Mouse (Mus musculus): ENCODE measurements around the gene Eif5. TPM values are rescaled to one million over a fixed set of nuclear protein-coding genes. Genes with fewer than 3 reads are reported as not detected.
A peak's percentile ranks its signal among the peaks of the same experiment; 100 is the strongest.
"Not testable (repeated sequence)": the region's sequence is repeated elsewhere in the genome, so short reads cannot be mapped to it uniquely, and the experiment has no call there.

Gene Eif5
- polyA plus RNA-seq, 1 experiment from 2014 or later, result 520 TPM

DNA sequence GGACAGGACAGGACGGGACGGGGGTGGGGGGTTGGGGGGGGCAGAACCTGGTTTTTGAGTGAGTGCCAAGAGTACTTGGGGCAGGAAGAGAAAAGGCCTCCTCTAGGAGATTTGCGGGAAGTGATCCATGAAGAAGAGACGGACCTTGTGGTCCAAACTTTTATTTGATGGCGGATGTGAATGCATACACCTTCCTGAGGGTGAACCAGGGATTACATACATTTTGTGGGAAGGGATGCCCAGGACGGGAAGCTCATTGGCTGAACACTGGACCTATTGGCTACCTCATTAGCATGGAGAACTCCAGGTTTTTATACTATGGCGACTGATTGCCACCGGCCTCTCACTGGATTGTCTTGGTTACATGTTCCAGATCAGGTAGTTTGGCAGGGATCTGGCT lies 14.5 kb downstream of the Eif5 start:
- Histone ChIP-seq H3K4me2 (ENCODE audit: low read depth, low read length) (no peak overlapping the region), H3K9ac (replicated peaks) (no peak overlapping the region), H3K4me3 (ENCODE audit: low read depth, low read length) (no peak overlapping the region), H3K36me3 (replicated peaks; ENCODE audit: insufficient read depth, low read length) (peaks cover 5% of the 10 kb centered on the region), H3K4me1 (ENCODE audit: insufficient read depth) (no peaks in the 10 kb centered on the region), H3K27ac (ENCODE audit: low read depth) (no peak overlapping the region), H3K27me3 (ENCODE audit: insufficient read depth, low read length) (no peaks in the 10 kb centered on the region), H3K9me3 (ENCODE audit: low read length) (no peaks in the 10 kb centered on the region)
- ATAC-seq (no peak), DNase-seq (no peak)
- TF ChIP-seq EP300 (IDR thresholded peaks at IDR 0.05; ENCODE audit: low read depth), result no peak
- no peak for TF ChIP-seq CTCF (IDR thresholded peaks at IDR 0.05; ENCODE audit: low read depth)
- 86% methylated on average over 8 of the region's 8 CpGs for WGBS (ENCODE audit: insufficient replicate concordance)

DNA sequence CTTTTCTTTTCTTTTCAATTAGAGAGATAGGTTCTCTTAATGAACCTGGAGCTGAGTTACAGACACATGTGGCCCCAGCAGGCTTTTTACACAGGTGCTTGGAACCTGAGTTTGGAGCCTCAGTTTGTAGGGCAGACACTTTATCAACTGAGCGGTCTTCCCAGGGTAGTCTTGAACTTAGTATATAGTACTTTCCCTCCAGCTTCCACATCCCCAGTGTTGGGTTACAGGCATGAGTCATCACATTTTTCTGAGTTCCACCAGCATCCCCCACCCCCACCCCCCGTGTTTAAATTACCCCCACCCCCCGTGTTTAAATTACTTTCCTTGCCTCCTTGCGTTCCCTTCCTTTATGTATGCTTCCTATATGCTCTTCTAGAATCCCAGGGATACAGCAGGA lies 17.5 kb downstream of the Eif5 start:
- Histone ChIP-seq H3K4me3 (ENCODE audit: low read depth, low read length) (no peak overlapping the region), H3K9me3 (ENCODE audit: low read length) (no peaks in the 10 kb centered on the region), H3K27me3 (ENCODE audit: insufficient read depth, low read length) (no peaks in the 10 kb centered on the region), H3K27ac (ENCODE audit: low read depth) (no peak overlapping the region), H3K4me2 (ENCODE audit: low read depth, low read length) (no peak overlapping the region), H3K9ac (replicated peaks) (no peak overlapping the region), H3K36me3 (replicated peaks; ENCODE audit: insufficient read depth, low read length) (no peaks in the 10 kb centered on the region), H3K4me1 (ENCODE audit: insufficient read depth) (peaks cover 21% of the 10 kb centered on the region)
- DNase-seq, result no peak
- 50% methylated on average over 4 of the region's 4 CpGs for WGBS (ENCODE audit: insufficient replicate concordance)
- no peak for ATAC-seq
- TF ChIP-seq CTCF (IDR thresholded peaks at IDR 0.05; ENCODE audit: low read depth) (no peak), EP300 (IDR thresholded peaks at IDR 0.05; ENCODE audit: low read depth) (no peak)

DNA sequence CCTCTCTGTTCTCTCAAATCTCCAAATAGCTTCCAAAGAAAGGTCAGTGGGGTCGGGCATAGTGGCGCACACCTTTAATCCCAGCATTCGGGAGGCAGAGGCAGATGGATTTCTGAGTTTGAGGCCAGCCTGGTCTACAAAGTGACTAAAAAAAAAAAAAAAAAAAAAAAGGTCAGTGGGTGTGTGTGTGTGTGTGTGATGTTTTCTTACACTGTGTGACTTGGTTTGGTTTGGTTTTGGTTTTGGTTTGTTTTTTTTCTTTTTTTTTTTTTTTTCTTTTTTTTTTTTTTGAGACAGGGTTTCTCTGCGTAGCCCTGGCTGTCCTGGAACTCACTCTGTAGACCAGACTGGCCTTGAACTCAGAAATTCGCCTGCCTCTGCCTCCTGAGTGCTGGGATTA lies 18.1 kb downstream of the Eif5 start:
- not testable (repeated sequence) for H3K27ac ChIP-seq (ENCODE audit: low read depth); H3K27me3 ChIP-seq (ENCODE audit: insufficient read depth, low read length); DNase-seq; ATAC-seq; H3K9me3 ChIP-seq (ENCODE audit: low read length); H3K4me3 ChIP-seq (ENCODE audit: low read depth, low read length); H3K36me3 ChIP-seq (replicated peaks; ENCODE audit: insufficient read depth, low read length); H3K4me2 ChIP-seq (ENCODE audit: low read depth, low read length); H3K9ac ChIP-seq (replicated peaks)
- 71% methylated on average over 5 of the region's 5 CpGs for WGBS (ENCODE audit: insufficient replicate concordance)
- H3K4me1 ChIP-seq (ENCODE audit: insufficient read depth), result peaks cover 22% of the 10 kb centered on the region

DNA sequence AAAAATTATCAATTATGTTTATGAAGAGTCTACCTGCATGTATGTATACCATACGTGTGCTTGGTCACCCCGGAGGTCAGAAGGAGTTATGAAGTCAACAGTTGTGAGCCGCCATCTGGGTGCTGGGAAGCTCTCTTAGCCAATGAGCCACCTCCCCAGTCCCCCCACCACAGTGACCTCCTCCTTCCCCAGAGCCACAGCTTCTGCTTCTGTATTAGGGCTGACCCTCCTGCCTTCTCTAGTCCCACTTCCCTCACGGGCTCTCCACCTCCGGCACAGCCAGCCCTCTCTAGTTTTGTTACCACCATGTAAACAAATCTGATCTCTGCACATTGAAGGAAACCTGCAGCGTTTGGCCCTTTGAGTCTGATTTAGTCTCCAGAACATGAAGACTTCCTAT lies 19.7 kb downstream of the Eif5 start:
- ATAC-seq, result no peak
- no peak overlapping the region for H3K9ac ChIP-seq (replicated peaks)
- WGBS (ENCODE audit: insufficient replicate concordance), result 40% methylated on average over 6 of the region's 6 CpGs
- 0 out of 2 replicates have a peak overlapping the region, but pooled peaks have one; percentile 30 for H3K27ac ChIP-seq (ENCODE audit: low read depth)
- no peak for DNase-seq
- no peaks in the 10 kb centered on the region for H3K27me3 ChIP-seq (ENCODE audit: insufficient read depth, low read length)
- H3K36me3 ChIP-seq (replicated peaks; ENCODE audit: insufficient read depth, low read length), result no peaks in the 10 kb centered on the region
- H3K4me2 ChIP-seq (ENCODE audit: low read depth, low read length), result no peak overlapping the region
- no peak overlapping the region for H3K4me3 ChIP-seq (ENCODE audit: low read depth, low read length)
- H3K4me1 ChIP-seq (ENCODE audit: insufficient read depth), result peaks cover 22% of the 10 kb centered on the region
- TF ChIP-seq EP300 (IDR thresholded peaks at IDR 0.05; ENCODE audit: low read depth), result no peak
- TF ChIP-seq CTCF (IDR thresholded peaks at IDR 0.05; ENCODE audit: low read depth), result no peak
- no peaks in the 10 kb centered on the region for H3K9me3 ChIP-seq (ENCODE audit: low read length)

DNA sequence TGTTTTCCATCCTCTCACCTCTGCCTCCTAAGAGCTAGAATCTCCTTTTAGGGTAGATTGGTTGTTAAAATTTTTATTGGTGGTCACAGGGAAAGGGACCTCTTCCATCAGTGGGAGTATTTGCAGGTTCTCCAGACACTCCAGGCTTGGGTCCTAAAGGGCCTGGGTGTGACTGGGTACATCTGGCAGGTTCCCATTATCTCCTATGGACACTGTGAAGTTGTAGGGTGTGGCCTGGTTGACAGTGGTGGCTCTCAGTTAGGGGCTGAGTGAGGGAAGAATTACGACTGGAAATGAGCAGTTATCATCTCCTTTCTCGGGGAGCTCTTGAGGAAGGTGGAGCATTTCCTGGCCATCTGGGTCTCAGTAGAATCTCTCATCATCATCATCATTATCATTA lies 20.8 kb downstream of the Eif5 start:
- TF ChIP-seq CTCF (IDR thresholded peaks at IDR 0.05; ENCODE audit: low read depth) (no peak), EP300 (IDR thresholded peaks at IDR 0.05; ENCODE audit: low read depth) (peak; percentile 81)
- DNase-seq (peak; percentile 35), ATAC-seq (peak; percentile 99)
- Histone ChIP-seq H3K27ac (ENCODE audit: low read depth) (peak overlapping the region; percentile 70), H3K4me2 (ENCODE audit: low read depth, low read length) (peak overlapping the region; percentile 63), H3K9ac (replicated peaks) (no peak overlapping the region), H3K27me3 (ENCODE audit: insufficient read depth, low read length) (no peaks in the 10 kb centered on the region), H3K9me3 (ENCODE audit: low read length) (no peaks in the 10 kb centered on the region), H3K4me1 (ENCODE audit: insufficient read depth) (peaks cover 22% of the 10 kb centered on the region), H3K4me3 (ENCODE audit: low read depth, low read length) (no peak overlapping the region), H3K36me3 (replicated peaks; ENCODE audit: insufficient read depth, low read length) (no peaks in the 10 kb centered on the region)
- 46% methylated on average over 2 of the region's 2 CpGs for WGBS (ENCODE audit: insufficient replicate concordance)

DNA sequence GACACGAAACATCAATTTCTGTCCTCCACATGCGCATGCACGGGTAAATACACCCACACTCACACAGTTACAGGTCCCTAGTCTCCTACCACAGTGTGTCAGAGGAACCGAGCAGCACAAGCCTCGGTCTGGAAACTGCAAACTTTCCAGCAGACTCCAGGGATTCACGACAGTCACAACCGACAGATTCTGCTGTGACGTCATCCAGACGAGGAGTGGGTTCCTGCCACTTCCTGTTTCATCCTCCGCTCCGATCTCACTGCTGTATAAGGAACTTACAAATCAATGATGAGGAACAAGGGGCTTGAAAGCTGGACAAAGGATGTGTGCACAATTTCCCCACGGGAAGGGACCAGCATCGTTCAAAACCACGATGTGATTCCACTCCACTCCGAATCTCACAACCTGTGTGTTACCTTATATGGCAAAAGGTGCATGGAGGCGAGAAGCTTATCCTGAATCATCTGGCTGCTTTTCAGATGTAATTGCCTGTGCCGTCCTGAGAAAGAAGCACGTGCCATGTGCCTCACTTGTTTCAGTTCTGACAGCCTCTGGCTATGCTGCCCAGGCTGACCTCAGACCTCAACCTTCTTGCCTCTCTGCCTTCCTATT lies 21.9 kb downstream of the Eif5 start:
- whole genome bisulfite sequencing (ENCODE audit: insufficient replicate concordance), result 29% methylated on average over 18 of the region's 18 CpGs
- Histone ChIP-seq H3K27ac (ENCODE audit: low read depth) (0 out of 2 replicates have a peak overlapping the region, but pooled peaks have one; percentile 70), H3K4me2 (ENCODE audit: low read depth, low read length) (peak overlapping the region; percentile 63), H3K4me1 (ENCODE audit: insufficient read depth) (peaks cover 22% of the 10 kb centered on the region), H3K27me3 (ENCODE audit: insufficient read depth, low read length) (no peaks in the 10 kb centered on the region), H3K4me3 (ENCODE audit: low read depth, low read length) (peak overlapping the region; percentile 29; the same call in 1 of the 2 replicates), H3K9me3 (ENCODE audit: low read length) (no peaks in the 10 kb centered on the region), H3K36me3 (replicated peaks; ENCODE audit: insufficient read depth, low read length) (no peaks in the 10 kb centered on the region), H3K9ac (replicated peaks) (peak overlapping the region; percentile 5)
- DNase-seq (peak; percentile 46), ATAC-seq (0 out of 2 replicates have a peak, but pooled peaks have one; percentile 9)
- TF ChIP-seq CTCF (IDR thresholded peaks at IDR 0.05; ENCODE audit: low read depth) (no peak), EP300 (IDR thresholded peaks at IDR 0.05; ENCODE audit: low read depth) (no peak)
